Mouse (Mus musculus) CH12.LX (cell line): ENCODE measurements at regions not wholly inside any gene's neighbourhood (a gene's known extent, or its start where the extent isn't known, plus 50 kb on each side); places are given as distances from the start of the nearest gene placed in this dataset.

Source experiments
- CHD2 ChIP-seq: IDR thresholded peaks from 2 replicates; pipeline ENCODE4 v1.6.1; 2011; ENCODE audit warnings: low read length, improper control_type of control experiment
- CTCF ChIP-seq, 2 experiments: IDR thresholded peaks in 1 of 2; conservative IDR thresholded peaks in 1 of 2; 2 replicates each; pipeline ENCODE4 v1.5.1; 2011 to 2012; ENCODE audit warnings: low read depth in 2 of 2, low read length in 2 of 2, improper control_type of control experiment in 1 of 2, inconsistent platforms in 1 of 2, mild to moderate bottlenecking in 1 of 2, moderate library complexity in 1 of 2
- EP300 ChIP-seq: IDR thresholded peaks from 2 replicates; pipeline ENCODE4 v1.6.1; 2011; ENCODE audit warnings: low read length, improper control_type of control experiment
- MAFK ChIP-seq: IDR thresholded peaks from 2 replicates; pipeline ENCODE4 v1.6.1; 2011; ENCODE audit warnings: low read length, improper control_type of control experiment; ENCODE audit not compliant: insufficient replicate concordance
- MAZ ChIP-seq: IDR thresholded peaks from 2 replicates; pipeline ENCODE4 v1.6.1; 2012; ENCODE audit warnings: low read depth, mild to moderate bottlenecking, inconsistent platforms, low read length, improper control_type of control experiment, moderate library complexity
- POLR2A ChIP-seq: IDR thresholded peaks from 2 replicates; pipeline ENCODE4 v1.6.1; 2011; ENCODE audit warnings: low read depth, mild to moderate bottlenecking, improper control_type of control experiment, low read length
- UBTF ChIP-seq: IDR thresholded peaks from 2 replicates; pipeline ENCODE4 v1.6.1; 2012; ENCODE audit warnings: low read depth, mild to moderate bottlenecking, inconsistent platforms, low read length, improper control_type of control experiment, moderate library complexity
- ZKSCAN1 ChIP-seq: IDR thresholded peaks from 2 replicates; pipeline ENCODE4 v1.6.1; 2012; ENCODE audit warnings: low read depth, inconsistent platforms, low read length, improper control_type of control experiment, borderline replicate concordance

DNA sequence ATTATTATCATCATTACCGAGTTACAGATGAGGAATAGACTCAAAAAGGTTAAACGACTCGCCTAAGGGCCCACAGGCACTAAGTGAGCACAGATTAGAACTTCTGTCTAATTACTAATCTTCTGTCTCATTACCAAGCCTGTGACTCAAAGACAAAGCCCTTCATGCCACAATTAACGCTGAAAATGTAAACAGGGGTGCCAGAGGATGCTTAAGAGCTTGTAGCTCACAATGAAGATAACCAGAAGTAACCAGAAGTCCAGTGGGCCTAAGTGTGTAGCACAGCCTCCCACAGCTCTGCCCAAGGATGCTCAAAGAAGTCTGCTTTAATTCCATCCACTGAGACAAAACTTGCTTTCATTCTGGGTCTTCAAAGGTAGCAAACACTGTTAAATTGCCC, 113.7 kb upstream of the Nabp1 start:
- TF ChIP-seq MAFK: no peak
- no peak for TF ChIP-seq UBTF
- no peak for TF ChIP-seq CHD2
- no peak for TF ChIP-seq POLR2A
- no peak for TF ChIP-seq CTCF (conservative IDR thresholded peaks at IDR 0.05 in 1 of 2, IDR thresholded peaks at IDR 0.05 in 1 of 2; ENCODE audit: low read depth in 2 of 2, low read length in 2 of 2)
- no peak for TF ChIP-seq MAZ
- TF ChIP-seq ZKSCAN1: no peak
- TF ChIP-seq EP300: no peak
